Mouse (Mus musculus) liver, adult 2 months (tissue): ENCODE data around the gene Ptpn7.

Experiments
- CTCF ChIP-seq: fragments of 200-500 bp; IDR thresholded peaks from 2 replicates; pipeline ENCODE4 v1.5.1; 2011; ENCODE audit warnings: low read depth, low read length, control low read depth
- POLR2A ChIP-seq: fragments of 200-500 bp; IDR thresholded peaks from 2 replicates; pipeline ENCODE4 v1.6.1; 2011; ENCODE audit warnings: low read length, control low read depth; ENCODE audit not compliant: insufficient read depth; ENCODE audit errors: extremely low read depth

- no peak for TF ChIP-seq CTCF
- TF ChIP-seq POLR2A: no peak
Measured at GRCm38 (mm10) chr1:135125990-135126389, 6.5 kb upstream of the Ptpn7 start.
